Mouse (Mus musculus): Measurements from ENCODE around the gene Gm21900.
"Not testable (repeated sequence)": the region's sequence is repeated elsewhere in the genome, so short reads cannot be mapped to it uniquely, and the experiment has no call there.

Gene Gm21900

GRCm38 (mm10) chrY:10616061-10616460 is at the start of gene Gm21900:
TSS of gene Gm21900 (plus strand) at chrY:10616361.
- not testable (repeated sequence) for DNase-seq (ENCODE audit: extremely low spot score)

GRCm38 (mm10) chrY:10643516-10643915 is 27.4 kb downstream of the Gm21900 start:
- DNase-seq (ENCODE audit: extremely low spot score) = not testable (repeated sequence)

All from embryo, embryonic 9.5 days (tissue).